Mouse (Mus musculus) mouse trophoblast stem cell (cell line): ENCODE measurements around the gene Smc3.
"Not testable (repeated sequence)": the region's sequence is repeated elsewhere in the genome, so short reads cannot be mapped to it uniquely, and the experiment has no call there.

ENCODE experiments used
- in situ Hi-C, 2 experiments: fragments of 300-500 bp; cut with MseI, MboI; formaldehyde crosslinking; loops; 2 replicates in 1 of 2; 3 replicates in 1 of 2; pipeline ENCODE4 v1.15.1; 2025

Gene Smc3

DNA sequence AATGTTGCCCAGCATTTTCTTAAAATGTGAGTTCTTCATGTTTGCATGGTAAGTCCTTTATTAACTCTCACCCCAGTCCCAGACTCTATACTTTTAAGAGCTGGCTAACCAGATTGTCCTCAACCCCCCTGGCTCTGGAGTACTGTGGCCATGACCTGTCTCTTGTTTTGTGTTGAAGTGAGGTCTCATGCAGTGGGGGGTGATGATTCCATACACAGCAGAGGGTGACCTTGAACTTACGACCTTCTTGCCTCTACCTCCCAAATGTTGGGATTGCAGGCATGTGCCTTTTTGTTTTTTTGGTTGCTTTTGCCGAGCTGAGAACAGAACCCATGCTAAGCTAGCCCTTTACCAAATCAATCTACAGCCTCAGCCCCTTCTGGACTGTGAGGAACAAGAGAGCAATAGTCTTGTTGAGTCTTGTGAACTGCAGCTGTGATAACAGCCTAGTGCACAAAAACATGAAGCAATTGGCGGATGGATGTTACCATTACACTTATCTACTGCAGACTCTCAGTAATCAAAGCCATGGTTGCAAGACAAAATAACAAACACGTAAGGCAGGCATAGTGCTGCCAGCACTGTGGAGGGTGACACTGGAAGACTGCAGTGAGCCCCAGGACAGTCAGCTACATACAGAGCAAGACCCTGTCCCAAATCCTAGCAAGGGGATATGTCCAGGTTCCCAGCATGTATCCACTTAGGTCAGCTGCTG lies 24.7 kb upstream of the Smc3 start:
- in situ Hi-C loops: loop anchor here in 1 of 2 experiments (5.0 kb wide), 1 partner anchor 178 kb away; no protein-coding TSS in a partner anchor

DNA sequence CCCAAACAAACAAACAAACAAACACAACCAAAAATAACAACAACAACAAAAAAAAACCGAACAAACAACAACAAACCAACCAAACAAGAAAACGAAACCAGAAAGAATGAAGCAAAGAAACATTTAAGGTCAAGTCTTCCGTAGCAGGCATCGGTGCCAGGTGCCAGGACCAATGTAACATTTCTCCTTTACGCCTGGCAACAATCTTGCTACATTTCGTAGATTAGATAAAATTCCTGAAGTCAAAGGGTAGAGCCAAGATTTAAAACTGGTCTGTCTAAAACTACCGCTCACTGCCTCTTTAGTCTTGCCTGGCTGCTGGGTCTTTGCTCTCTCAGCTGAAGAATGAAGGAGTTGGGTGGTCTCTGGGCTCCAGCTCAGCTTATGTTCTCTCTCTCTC lies 24.1 kb upstream of the Smc3 start:
- in situ Hi-C loops: loop anchor here in 1 of 2 experiments (5.0 kb wide), 1 partner anchor 179 kb away; no protein-coding TSS in a partner anchor

DNA sequence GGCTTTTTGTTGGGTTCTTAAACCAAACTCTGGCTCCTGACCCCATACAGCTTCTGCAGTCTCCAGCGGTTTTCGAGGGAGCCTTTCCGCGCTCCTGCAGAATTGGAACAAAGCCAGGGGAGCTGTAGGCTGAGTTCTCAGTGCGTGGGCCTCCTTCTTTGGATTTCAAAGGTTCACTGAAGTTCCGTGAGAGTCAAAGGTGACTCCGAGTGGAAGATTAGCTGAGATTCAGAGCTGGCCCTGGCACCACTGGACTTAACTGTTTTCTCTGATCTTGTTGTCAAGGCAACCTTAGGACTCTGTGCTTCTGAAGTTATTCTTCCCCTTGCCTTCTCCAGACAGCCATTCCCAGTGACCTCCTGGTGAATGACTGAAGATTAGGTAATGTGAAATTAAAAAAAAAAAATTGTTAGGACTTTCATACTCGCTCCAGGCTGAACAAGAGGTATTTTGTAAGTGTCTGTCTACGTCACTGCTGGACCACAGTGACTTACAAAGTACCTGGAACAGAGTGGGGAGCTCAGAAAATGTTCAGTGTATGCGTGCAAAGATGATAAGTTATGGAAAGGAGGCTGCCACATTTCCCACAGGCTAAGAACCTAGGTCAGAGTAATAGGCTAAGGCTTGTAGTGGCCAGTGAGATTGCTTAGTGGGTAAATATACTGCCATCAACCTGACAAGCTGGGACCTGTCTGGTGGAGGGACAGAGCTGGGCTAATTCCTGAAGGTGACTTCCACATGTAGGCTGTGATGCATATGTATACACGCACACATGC lies 23.0 kb upstream of the Smc3 start:
- in situ Hi-C loops: loop anchor here in 1 of 2 experiments (5.0 kb wide), 1 partner anchor 180 kb away; no protein-coding TSS in a partner anchor

DNA sequence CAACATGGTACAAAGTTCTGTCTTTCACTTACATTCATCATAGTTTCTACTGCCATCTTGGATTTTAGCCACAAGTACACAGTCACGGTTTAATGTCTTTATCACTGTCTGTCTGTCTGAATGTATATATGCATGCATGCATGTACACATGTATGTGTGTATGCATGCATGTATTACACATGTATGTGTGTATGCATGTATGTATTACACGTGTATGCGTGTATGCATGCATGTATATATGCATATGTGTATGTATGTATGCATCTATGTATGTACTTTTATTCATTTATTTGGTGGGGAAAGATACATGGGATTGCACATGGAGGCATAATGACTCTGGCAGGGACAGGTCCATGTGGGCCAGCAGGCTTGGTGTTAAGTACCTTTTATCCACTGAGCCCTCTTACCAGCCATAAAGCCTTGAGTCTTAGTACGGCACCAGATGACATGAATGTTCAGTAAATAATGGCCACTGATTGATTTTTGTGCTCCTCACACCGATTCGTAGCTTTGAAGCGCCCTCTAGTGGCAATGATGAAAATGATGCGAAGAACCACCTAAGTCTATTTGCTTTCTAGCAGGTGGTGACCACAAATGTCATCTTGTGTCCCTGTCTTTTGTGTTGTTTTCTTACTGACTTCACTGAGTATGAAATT lies 21.5 kb upstream of the Smc3 start:
- in situ Hi-C loops: loop anchor here in 1 of 2 experiments (5.0 kb wide), 1 partner anchor 181 kb away; no protein-coding TSS in a partner anchor

DNA sequence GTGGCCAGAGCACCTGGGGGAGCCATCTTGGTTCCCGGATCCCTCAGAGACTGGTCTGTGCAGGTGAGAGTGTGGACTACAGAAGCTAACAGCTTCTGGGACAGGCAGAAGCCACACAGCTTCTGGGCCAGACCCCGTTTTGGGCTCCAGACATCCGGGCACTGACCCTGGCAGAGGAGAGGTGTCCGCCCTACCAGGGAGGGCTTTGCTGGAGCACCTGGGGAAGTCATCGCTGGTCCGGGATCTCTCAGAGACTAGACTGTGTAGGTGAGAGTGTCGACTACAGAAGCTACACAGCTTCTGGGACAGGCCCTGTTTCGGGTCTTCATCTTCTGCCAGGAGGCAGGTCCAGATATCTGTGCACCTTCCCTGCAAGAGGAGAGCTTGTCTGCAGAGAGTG lies 19.9 kb upstream of the Smc3 start:
- in situ Hi-C loops: not testable (repeated sequence)

DNA sequence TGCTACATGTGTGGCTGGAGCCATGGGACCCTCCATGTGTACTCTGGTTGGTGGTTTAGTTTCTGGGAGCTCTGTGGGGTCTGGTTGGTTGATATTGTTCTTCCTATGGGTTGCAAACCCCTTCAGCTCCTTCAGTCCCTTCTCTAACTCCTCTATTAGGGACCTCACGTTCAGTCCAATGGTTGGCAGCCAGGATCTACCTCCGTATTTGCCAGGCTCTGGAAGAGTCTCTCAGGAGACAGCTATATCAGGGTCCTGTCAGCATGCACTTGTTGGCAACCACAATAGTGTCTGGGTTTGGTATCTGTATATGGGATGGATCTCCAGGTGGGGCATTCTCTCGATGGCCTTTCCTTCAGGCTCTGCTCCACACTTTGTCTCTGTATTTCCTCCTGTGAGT lies 12.5 kb upstream of the Smc3 start:
- in situ Hi-C loops: not testable (repeated sequence)

DNA sequence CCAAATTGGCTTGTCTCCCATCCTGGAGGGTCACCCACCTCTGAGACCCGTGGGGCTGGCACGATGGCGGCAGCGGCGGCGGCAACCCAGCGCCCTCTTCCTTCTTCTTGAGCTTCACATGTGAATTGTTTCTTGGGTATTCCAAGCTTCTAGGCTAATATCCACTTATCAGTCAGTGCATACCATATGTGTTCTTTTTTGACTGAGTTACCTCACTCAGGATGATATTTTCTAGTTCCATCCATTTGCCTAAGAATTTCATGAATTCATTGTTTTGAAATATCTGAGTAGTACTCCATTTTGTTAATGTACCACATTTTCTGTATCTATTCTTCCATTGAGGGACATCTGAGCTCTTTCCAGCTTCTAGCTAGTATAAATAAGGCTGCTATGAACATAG lies 11.2 kb upstream of the Smc3 start, which contains the start of gene Nutf2-ps1:
TSS of gene Nutf2-ps1 (minus strand) at position 101 of the 400 bp plus-strand sequence.
- in situ Hi-C loops: not testable (repeated sequence)

DNA sequence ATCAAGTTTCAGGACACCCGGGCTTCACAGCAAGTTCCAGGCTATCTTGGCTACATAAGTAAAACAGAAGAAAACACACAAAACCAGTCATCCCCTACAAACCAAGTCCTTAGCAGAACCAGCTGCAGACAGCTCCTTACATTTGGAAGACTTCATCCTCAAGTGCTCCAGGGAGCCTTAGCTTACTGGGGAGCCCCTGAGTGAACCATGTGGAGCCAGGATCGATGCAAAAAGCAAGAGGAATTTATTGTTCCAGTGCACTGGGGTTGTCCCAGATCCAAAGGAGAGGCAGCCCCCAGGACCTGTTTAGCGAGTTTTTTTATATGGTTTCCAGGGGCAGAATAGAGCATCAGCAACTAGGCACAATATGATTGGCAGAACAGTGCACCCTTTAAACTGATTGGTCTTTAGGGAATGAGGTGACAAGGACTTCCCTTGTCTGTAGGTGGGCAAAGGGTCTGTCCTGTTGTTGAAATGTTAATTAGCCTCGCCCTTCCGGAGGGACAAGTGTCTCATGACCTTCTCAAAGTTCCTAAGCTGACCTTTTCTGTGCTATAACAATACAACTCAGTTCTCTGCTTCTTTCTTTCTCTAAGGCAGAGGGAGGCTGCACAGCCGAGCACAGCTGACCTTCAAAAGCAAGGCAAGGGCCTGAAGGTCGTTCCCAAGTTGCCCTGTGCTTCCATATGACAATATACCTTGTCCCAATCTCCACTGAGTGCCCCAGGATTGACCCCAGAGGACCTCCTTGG lies 3.3 kb upstream of the Smc3 start:
- in situ Hi-C loops: no loop called here

DNA sequence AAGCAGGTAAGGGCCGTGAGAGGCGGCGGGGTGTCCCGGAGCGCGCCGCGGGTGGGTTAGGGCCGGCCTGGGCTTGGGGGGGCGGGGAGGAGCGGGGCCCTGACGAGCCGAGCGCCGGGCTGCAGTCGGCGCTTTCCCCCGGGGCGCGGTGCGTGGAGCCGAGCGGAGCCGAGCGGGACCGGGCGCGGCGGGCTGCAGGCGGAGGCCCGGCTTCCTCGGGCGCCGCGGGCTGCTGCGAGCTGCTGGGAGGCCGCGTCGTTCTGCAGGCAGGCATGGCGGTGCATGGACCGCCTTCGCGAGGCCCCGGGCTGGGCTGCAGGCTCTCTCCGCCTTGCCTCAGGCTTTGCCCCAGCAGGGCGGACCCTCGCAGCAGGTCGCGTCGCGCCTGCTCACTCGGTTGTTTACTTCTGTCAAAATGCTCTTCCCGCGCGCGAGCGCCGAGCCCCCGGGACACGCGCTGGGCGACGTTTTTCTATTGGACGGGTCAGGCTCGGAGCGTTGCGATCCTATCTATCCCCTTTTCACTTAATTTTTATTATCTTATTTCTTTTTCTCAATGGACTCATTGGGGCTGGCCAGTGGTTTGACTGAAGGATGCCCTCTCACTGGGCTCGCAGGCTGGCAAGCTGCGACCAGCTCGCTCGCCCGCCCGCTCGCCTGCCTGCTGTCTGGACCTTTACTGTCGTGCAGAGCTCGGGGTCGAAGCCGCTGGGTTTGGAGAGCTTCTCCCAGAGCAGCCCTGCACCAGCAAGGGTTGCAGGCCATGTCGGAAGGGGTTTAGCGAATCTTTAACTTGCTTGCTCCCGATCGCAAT lies 558 bp downstream of the Smc3 start:
- in situ Hi-C loops: no loop called here

DNA sequence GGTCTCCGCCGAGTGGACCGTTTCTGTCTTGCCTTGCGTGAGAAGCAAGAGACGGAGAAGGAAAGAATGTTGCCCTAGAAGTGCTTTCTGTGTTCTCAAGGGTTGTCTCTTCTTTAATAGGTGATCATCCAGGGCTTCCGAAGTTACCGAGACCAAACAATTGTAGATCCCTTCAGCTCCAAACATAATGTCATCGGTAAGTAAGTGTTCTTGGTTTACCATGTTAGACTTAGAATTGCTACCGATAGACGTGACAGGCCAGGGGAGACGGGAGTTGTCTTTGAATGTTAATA lies 1.1 kb downstream of the Smc3 start:
- in situ Hi-C loops: no loop called here

DNA sequence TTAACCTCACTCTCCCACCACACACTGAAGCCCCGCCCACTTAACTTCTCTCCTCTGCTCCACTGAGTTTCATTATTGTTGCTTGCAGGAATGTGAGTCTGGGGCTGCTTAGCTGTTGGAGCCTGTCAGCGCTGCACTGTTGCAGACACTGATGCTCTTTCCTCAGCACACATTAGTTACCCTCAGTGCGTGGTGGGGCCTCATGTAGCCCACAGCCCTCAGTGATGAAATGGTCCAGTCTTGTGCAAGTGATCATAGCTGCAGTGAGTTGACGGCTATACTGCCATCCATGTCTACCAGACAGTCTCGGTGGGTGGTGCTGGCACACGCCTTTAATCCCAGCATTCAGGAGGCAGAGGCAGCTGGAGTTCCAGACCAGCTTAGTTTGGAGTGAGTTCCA lies 8.7 kb downstream of the Smc3 start:
- in situ Hi-C loops: no loop called here

DNA sequence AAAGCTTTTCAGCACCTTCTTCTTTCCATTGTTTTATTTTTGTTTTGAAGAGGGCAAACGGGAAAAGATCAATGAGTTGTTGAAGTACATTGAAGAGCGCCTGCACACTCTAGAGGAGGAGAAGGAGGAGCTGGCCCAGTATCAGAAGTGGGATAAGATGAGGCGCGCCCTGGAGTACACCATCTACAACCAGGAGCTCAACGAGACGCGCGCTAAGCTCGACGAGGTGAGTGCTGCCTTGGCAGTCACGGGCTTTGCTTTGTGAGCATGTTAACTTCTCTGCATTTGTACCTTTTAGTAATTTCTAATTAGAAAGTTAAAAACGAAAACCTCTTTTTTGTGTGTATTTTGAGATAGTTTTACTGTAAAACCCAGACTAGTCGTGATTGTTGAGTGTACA lies 21.5 kb downstream of the Smc3 start:
- in situ Hi-C loops: no loop called here

DNA sequence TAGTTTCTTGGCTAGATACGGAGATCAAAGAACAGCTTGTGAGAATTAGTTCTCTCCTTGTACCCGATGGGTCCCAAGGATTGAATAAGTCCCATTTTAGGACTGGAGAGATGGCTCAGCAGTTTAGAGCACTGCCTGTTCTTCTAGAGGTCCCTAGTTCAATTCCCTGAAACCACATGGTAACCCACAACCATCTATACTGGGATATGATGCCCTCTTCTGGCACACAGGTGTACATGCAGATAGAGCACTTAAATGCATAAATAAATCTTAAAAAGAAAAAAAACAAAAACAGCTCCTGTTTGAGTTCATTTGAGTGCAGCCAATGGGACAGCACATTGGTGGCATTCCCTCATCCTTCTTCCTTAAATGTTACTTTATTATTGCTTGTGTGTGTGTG lies 37.8 kb downstream of the Smc3 start:
- in situ Hi-C loops: no loop called here

DNA sequence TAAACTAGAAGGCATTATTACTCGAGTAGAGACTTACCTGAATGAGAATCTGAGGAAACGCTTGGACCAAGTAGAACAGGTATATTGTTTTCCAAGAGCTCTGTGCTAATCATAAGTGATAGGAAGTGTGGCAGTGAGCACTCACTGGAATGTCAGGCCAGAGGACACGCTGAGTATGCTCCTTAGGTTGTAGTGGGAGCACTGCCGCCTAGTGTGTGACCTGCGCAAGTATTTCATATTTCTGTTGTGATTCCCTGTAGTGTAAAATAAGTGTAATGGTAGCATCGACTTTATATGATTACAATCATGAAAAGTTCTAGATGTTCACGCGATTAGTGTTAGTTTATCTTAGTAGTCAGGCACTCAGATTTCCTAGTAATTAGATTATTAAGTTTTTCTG lies 38.5 kb downstream of the Smc3 start:
- in situ Hi-C loops: no loop called here

DNA sequence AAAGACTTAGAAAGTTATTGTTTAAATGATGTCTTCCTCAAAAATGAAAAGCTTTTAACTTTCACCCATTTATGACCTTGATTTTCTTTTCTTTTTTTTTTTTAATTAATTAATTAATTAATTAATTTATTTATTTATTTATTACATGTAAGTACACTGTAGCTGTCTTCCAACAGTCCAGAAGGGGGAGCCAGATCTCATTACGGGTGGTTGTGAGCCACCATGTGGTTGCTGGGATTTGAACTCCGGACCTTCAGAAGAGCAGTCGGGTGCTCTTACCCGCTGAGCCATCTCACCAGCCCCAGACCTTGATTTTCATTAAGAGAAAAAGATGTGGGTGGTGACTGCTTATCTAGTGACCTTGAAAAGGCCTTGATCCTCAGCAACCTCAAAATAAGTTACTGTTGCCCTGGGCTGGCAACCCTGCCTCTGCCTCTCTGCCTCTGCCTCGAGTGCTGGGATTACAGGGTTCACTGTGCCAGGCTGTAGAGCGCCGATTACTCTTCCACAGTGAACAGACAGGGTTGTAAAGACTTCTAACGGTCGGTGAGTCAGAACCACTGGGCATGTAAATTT lies 43.9 kb downstream of the Smc3 start:
- in situ Hi-C loops: loop anchor here in 1 of 2 experiments (10.0 kb wide), 1 partner anchor 91 kb away; no protein-coding TSS in a partner anchor

DNA sequence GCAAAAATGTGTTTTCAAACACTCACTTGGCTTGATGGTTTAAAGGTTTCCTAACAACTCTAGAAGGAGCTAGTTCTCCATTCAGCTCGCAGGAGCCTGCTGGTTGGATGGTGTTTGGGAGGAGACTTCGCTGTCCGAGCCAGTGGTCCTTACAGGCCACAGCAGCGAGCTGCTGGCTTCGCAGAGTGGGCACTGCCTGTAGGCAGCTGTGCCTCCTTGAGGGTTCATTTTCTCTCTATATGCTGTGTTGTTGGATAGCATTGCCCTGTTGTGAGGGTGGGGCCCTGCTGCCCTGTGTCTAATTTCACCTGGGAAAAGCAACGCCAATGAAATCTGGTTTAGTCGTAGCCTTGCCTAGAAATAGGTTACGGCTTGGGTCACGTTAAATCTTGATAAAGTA lies 47.1 kb downstream of the Smc3 start:
- in situ Hi-C loops: loop anchor here (5.0 to 10.0 kb wide), 2 partner anchors 88 to 105 kb away; no protein-coding TSS in a partner anchor

DNA sequence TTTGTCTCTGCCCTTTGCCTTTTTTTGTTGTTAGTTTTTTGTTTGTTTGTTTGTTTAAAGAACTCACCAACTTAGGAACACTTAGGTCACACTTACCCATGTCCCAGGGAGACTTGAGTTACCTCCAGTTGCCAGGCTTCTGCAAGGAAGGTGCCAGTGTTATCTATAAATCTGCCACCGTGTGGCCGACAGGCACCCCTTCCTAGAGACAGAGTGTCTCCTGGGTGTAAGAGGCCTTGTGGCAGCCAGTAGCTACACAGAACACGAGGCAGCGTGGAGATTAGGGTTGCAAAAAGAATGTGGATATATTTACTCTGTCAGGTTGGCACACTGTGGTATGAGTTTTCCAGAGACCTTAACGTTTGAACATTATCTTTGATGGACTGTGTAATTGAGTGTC lies 47.9 kb downstream of the Smc3 start:
- in situ Hi-C loops: loop anchor here (5.0 to 10.0 kb wide), 2 partner anchors 87 to 104 kb away; no protein-coding TSS in a partner anchor

DNA sequence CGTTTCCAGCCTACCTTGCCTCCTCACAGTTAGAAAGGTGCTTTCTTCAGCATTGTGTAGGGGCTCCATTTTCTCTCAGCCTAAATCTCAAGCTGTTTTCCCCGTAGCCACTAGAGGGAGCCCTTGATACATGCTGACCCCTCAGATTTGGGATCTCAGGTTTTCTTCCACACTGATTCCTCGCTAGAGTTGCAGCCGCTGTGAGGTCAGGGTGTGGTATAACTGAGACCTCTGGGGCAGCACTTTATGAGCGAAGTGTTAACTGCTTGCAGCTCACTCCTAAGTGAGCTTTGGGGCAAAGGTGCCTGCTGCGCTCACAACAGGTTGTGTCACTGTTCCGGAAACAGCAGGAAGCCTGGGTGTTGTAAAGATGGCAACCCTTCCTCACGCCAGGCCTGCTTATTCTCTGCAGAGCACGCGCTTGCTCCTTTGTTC lies 48.6 kb downstream of the Smc3 start:
- in situ Hi-C loops: loop anchor here (5.0 to 10.0 kb wide), 2 partner anchors 86 to 103 kb away; no protein-coding TSS in a partner anchor

DNA sequence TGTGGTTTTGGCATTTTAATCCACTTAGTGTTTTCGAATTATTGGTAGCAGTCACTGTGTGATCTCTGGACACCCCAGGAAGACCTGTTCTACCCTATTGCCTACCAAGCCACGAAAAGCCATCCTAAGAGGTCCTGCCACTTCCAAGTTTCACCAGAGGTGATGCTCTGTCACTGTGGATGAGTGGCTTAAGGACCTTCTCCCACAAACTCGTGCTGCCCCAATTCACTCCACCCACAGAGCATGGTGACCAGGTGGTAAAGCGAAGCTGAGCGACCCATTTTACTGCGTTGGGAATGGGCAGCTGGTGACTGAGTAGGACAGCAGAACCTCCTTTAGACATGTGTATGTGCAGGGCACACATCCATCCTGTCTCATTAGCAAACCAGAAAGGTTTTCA lies 49.2 kb downstream of the Smc3 start:
- in situ Hi-C loops: loop anchor here (5.0 to 10.0 kb wide), 2 partner anchors 85 to 103 kb away; no protein-coding TSS in a partner anchor

DNA sequence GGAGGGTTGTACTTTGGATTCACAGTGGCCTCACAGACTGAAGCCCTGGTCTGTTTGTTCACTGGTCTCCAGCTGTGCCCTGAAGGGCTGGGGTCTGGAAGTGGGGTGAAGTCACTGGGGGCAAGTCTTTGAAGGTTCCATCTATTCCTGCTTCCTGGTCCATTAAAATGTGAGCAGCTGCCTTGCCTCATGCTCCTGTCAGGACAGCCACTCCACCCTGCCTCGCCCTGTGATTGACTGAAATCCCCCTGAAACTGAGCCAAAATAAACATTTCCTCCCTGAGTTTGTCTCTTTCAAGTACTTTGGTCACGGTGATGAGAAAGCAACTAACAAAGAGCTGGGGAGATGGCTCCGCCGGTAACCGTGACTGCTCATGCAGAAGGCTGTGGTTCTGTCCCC lies 49.6 kb downstream of the Smc3 start:
- in situ Hi-C loops: loop anchor here (5.0 to 10.0 kb wide), 2 partner anchors 85 to 102 kb away; no protein-coding TSS in a partner anchor
